In the genomic region with DNA sequence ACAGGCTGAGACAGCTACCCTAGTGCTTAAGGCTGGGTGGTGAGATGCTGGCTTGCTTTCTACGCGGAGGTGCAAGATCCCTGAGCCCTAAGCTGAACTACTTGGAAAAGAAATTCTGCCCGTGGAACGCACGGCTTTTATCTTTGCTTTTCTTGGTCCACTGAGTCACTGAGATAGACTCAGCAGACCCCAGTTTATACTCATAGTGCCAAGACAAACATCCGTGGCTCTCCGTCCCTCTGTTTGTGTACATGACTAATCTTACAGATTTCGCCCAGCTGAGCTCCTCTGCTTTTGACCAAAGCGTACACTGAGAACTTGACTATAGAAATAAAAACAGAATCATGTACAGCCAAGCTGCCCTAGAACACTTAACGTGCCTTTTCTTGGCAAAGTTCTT, we compare ENCODE assay signal across 8 mouse cellular contexts.
DNase-seq lines count a peak whose midpoint lies in the region; ATAC-seq and TF ChIP-seq lines count a peak whose summit lies in the region.

No protein-coding gene starts in this region.

- no peak overlapping the region for H3K27ac ChIP-seq in midbrain, embryonic 11.5 days (ENCODE audit: low read depth, low read length)
- no peak overlapping the region; the same call in 1 of the 2 replicates for H3K27ac ChIP-seq in midbrain, embryonic 10.5 days (replicated peaks)
- H3K27ac ChIP-seq in intestine, embryonic 14.5 days (ENCODE audit: low read depth) = peak overlapping the region; percentile 51

- WGBS in midbrain, embryonic 11.5 days = 74% methylated on average over 10 of the region's 10 CpGs
- 72% methylated on average over 10 of the region's 10 CpGs for WGBS in midbrain, embryonic 10.5 days
- WGBS in intestine, embryonic 14.5 days = 37% methylated on average over 10 of the region's 10 CpGs

- no peak overlapping the region; the same call in 1 of the 2 replicates for H3K9ac ChIP-seq in midbrain, embryonic 11.5 days (ENCODE audit: low read length)
- no peak overlapping the region for H3K9ac ChIP-seq in intestine, embryonic 14.5 days (ENCODE audit: low read length)

- H3K36me3 ChIP-seq in midbrain, embryonic 11.5 days (ENCODE audit: control insufficient read depth, insufficient read depth, low read length) = no peaks in the 10 kb centered on the region
- H3K36me3 ChIP-seq in midbrain, embryonic 10.5 days = no peaks in the 10 kb centered on the region
- H3K36me3 ChIP-seq in intestine, embryonic 14.5 days (ENCODE audit: control insufficient read depth, insufficient read depth, low read length) = no peaks in the 10 kb centered on the region
- no peaks in the 10 kb centered on the region for H3K36me3 ChIP-seq in myocyte (ENCODE audit: control insufficient read depth, insufficient read depth)

- H3K4me2 ChIP-seq in midbrain, embryonic 11.5 days = no peak overlapping the region
- peak overlapping the region; percentile 60 for H3K4me2 ChIP-seq in intestine, embryonic 14.5 days (ENCODE audit: low read length)
- H3K4me2 ChIP-seq in myocyte (ENCODE audit: low read depth) = peak overlapping the region; percentile 73

- no peak for TF ChIP-seq POLR2A in myocyte (IDR thresholded peaks at IDR 0.05; ENCODE audit: insufficient read length, low read depth)

- 0 out of 2 replicates have a peak, but pooled peaks cover 2% of the 10 kb centered on the region for H3K4me1 ChIP-seq in midbrain, embryonic 11.5 days (ENCODE audit: control insufficient read depth, insufficient read depth, low read length)
- H3K4me1 ChIP-seq in midbrain, embryonic 10.5 days = peaks cover 17% of the 10 kb centered on the region
- peaks cover 21% of the 10 kb centered on the region for H3K4me1 ChIP-seq in intestine, embryonic 14.5 days (replicated peaks; ENCODE audit: control insufficient read depth, insufficient read depth, low read length)

- no peak overlapping the region for H3K4me3 ChIP-seq in midbrain, embryonic 11.5 days (ENCODE audit: low read depth, low read length)
- H3K4me3 ChIP-seq in midbrain, embryonic 10.5 days = no peak overlapping the region
- H3K4me3 ChIP-seq in intestine, embryonic 14.5 days (ENCODE audit: low read depth, low read length) = peak overlapping the region; percentile 36; the same call in 1 of the 2 replicates
- H3K4me3 ChIP-seq in myocyte = peak overlapping the region; percentile 3

- no peaks in the 10 kb centered on the region; the same call in 1 of the 2 replicates for H3K27me3 ChIP-seq in midbrain, embryonic 11.5 days (ENCODE audit: control insufficient read depth, insufficient read depth, low read length)
- no peaks in the 10 kb centered on the region for H3K27me3 ChIP-seq in midbrain, embryonic 10.5 days (ENCODE audit: low read depth, poor library complexity, severe bottlenecking)
- H3K27me3 ChIP-seq in intestine, embryonic 14.5 days (replicated peaks; ENCODE audit: control insufficient read depth, insufficient read depth, low read length) = no peaks in the 10 kb centered on the region
- H3K27me3 ChIP-seq in myocyte (ENCODE audit: control insufficient read depth, insufficient read depth, insufficient read length) = no peaks in the 10 kb centered on the region

- peak; percentile 94 for DNase-seq in heart, adult 11 months
- DNase-seq in heart, postnatal 25 days (ENCODE audit: low spot score) = no peak
- no peak for DNase-seq in midbrain, embryonic 11.5 days (ENCODE audit: low spot score, missing footprints)
- no peak for DNase-seq in midbrain, embryonic 10.5 days (ENCODE audit: low spot score)
- DNase-seq in intestine, embryonic 14.5 days (ENCODE audit: low spot score) = no peak
- DNase-seq in thymus, adult 18-20 months = no peak
- DNase-seq in urinary bladder, postnatal 10 days (ENCODE audit: low spot score) = no peak

- no peaks in the 10 kb centered on the region for H3K9me3 ChIP-seq in midbrain, embryonic 11.5 days (ENCODE audit: control insufficient read depth, low read length)
- no peaks in the 10 kb centered on the region for H3K9me3 ChIP-seq in midbrain, embryonic 10.5 days (replicated peaks)
- no peaks in the 10 kb centered on the region for H3K9me3 ChIP-seq in intestine, embryonic 14.5 days (ENCODE audit: control insufficient read depth, low read length)

- intact Hi-C loops in heart, postnatal 25 days (cut with DNase I) = loop anchor here (1.0 to 10.0 kb wide), 4 partner anchors 113 to 588 kb away; partner anchors contain the start of gene Pawr

- H3K79me2 ChIP-seq in myocyte (ENCODE audit: control insufficient read depth, insufficient read depth) = no peaks in the 10 kb centered on the region

- 0 out of 2 replicates have a peak, but pooled peaks have one; percentile 5 for ATAC-seq in midbrain, embryonic 11.5 days (ENCODE audit: low FRiP score)
- ATAC-seq in intestine, embryonic 14.5 days (replicated peaks; ENCODE audit: low FRiP score, low TSS enrichment, low read depth) = 0 out of 2 replicates have a peak, but pooled peaks have one; percentile 20

- H3ac ChIP-seq in myocyte (ENCODE audit: control insufficient read depth, insufficient read length) = no peak overlapping the region

TF ChIP-seq in myocyte, 11 proteins besides CTCF, POLR2A, EP300 and RAD21:
- TF ChIP-seq TCF12 (IDR thresholded peaks at IDR 0.05; ENCODE audit: insufficient read depth, poor library complexity, severe bottlenecking) = no peak
- no peak for TF ChIP-seq MYOD1 (IDR thresholded peaks at IDR 0.05; ENCODE audit: control insufficient read depth in 1 of 3, insufficient read length in 2 of 3, low read depth in 2 of 3)
- TF ChIP-seq SRF (IDR thresholded peaks at IDR 0.05; ENCODE audit: control insufficient read depth, insufficient read length, low read depth) = no peak
- no peak for TF ChIP-seq MYOG (IDR thresholded peaks at IDR 0.05; ENCODE audit: control insufficient read depth in 1 of 3, insufficient read depth in 1 of 3, insufficient read length in 2 of 3, low read depth in 2 of 3)
- TF ChIP-seq POLR2AphosphoS2 (IDR thresholded peaks at IDR 0.05; ENCODE audit: insufficient read length, low read depth) = no peak
- TF ChIP-seq REST (IDR thresholded peaks at IDR 0.05; ENCODE audit: insufficient read depth, insufficient read length) = no peak
- TF ChIP-seq USF1 (IDR thresholded peaks at IDR 0.05; ENCODE audit: low read depth) = no peak
- no peak for TF ChIP-seq TCF3 (IDR thresholded peaks at IDR 0.05; ENCODE audit: insufficient read length, low read depth)
- no peak for TF ChIP-seq MAX (IDR thresholded peaks at IDR 0.05; ENCODE audit: low read depth)
- TF ChIP-seq E2F4 (IDR thresholded peaks at IDR 0.05; ENCODE audit: insufficient read depth) = no peak
- TF ChIP-seq CEBPB (IDR thresholded peaks at IDR 0.05; ENCODE audit: insufficient read depth, poor library complexity, severe bottlenecking) = no peak

Comparison
In these comparisons a context has a peak if more than half of its experiments do, and no peak if none do; other contexts are left out.
1. H3K4me3 ChIP-seq: peak in intestine, embryonic 14.5 days (single experiment) and myocyte (single experiment); none in midbrain, embryonic 11.5 days (single experiment) and midbrain, embryonic 10.5 days (single experiment).